Mouse (Mus musculus) ovary, postnatal 36 days (tissue): ENCODE measurements around the gene Gm17542.
"Not testable (repeated sequence)": the region's sequence is repeated elsewhere in the genome, so short reads cannot be mapped to it uniquely, and the experiment has no call there.

Experiments used
- DNase-seq: peaks from one replicate; pipeline ENCODE4 v3.0.0; 2022; ENCODE audit warnings: low spot score, mixed read lengths

Gene Gm17542

DNA sequence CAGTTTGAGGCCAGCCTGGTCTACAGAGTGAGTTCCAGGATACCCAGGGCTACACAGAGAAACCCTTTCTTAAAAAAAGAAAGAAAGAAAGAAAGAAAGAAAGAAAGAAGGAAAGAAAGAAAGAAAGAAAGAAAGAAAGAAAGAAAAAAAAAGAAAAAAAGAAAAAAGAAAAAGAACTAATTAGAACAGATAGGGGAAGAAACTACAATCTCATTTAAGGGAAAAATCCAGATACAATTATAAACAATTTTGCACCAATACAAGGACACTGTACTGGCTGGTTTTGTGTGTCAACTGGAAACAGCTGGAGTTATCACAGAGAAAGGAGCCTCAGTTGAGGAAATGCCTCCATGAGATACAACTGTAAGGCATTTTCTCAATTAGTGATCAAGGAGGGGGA, at the start of gene Gm17542:
Gm17542 (minus strand) TSS at position 101 of the 400 bp plus-strand sequence.
- DNase-seq: not testable (repeated sequence)

DNA sequence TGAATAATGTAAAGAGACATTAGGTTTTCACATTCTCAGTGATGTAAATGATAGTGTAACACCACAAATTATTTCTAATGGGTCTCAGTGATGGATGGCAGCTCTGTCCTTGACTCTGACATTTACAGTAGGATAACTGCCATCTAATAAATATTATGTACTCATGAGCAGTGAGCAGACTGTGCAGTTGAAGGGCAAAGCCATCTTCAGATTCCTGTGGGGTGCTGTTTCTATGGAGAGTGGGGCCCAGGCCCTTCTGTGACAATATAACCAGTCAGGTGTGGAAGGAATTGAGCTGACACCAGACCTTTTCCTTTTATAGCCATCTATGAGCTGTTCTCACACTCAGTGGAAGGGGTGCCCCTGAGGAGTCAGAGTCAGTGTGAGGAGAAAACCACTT, 21.8 kb upstream of the Gm17542 start:
- DNase-seq: no peak

DNA sequence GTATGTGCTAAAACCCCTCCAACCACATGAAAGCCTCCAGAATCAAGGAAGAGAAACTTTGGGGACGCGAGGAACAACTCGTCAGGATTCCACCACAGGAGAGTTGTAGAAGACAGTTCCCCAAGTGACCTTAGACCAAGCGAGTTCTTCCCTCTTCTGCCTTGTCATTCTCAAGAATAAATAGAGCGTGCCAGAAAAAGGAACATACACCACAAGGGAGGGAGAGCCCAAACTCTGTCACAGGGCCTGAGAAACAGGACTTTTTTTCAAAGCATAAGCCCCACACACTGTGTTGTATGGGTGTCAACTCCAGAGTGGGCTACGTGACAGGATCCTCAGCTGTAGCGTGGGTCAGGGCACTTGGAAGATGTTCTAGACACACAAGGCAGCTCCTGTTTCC, 20.1 kb upstream of the Gm17542 start:
- no peak for DNase-seq

DNA sequence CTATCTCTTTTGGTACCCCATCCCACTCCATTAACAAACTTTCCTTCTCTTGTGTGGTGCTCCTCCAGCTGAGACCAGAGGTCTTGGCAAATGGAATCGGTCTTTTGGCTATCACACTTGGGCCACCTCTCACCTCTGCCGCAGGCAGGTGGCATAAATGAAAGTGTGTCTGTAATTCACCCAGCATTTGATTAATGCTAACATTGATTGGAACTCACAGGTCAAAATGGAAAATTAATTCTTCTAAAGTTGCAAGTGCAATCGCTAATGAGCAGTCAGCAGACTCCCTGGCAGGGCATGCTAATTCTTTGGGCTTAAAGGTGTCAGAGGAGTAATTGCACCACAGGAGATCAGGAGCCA, 3.2 kb downstream of the Gm17542 start:
- DNase-seq: no peak

DNA sequence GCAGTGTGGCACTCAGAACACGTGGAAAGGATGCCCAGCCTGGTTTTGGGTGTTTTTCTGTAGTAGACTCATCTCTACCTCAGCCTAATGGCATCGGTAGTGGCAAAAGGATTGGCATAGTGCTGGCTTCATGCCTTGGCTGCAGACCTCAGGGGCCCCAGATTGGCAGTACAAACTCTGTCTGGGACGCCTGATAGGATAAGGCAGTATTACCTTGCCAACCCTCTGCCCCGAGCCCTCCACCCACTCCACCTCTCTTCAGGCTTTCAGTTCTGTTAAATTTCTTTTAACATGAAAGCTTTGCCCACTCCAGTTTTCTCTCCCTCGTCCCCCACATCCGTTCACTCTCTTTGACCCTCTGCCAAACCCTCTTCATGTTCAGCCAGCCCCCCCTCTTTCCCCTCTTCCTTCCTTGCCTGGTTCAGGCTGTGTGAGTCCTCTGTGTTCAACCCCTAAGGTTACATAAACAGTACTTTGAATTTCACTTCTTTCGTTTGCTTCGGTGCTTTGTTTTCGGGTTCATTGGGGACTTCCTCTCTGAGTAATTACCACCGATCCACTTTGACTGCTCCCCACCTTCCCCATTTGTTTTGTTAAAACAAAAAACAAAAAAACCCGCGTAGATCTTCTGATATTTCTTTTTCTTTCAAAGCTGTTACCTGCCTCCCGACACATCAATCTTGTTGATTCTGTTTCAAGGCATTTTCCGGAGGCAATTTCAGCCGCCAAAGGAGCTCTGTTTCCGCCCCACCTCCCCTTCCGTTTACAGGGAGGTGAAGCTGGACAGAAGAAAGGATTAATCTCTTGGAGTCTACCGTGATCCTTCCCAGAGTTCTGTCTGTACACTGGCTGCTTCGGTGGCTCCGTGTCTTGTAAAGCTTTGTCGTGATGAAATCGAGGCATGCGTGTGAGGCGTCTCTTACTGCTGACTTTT, 3.9 kb downstream of the Gm17542 start:
- DNase-seq: no peak

DNA sequence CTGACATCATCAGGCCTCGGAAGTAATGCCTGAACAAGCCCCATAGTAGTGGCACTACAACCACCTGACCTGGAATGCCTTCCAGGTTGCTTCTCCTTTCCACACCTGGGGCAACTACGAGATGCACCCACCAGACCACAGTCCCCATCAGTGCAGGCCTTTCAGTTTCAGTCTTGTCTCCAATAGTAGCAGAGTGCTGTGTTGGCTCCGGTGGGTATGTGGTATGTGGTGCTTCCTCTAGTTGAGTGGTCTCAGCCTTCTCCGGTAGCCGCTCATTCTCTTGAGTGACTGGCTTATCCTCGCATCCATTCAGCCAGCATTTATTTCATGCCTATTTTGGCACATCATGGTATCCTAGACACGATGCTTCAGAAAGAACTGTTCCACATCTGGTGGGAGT, 4.8 kb downstream of the Gm17542 start:
- no peak for DNase-seq

DNA sequence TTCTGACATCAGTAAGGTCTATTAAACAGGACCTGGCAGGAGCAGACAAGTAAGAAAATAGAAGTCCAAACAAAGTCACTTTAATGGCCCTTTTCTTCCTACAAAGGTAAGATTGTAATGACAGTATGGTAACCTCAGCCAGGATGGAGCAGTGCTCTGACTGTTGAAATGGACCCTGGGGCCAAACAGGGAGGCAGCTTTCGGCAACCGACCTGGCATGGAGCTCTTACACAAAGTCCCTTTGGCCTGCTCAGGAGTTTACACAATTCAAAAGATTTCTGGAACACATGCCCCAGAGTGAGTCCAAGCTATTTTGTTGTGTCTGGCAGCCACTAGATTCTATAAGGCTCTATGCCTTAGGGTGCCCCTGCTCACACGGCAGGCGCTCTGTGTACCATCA, 9.0 kb downstream of the Gm17542 start:
- DNase-seq: no peak

DNA sequence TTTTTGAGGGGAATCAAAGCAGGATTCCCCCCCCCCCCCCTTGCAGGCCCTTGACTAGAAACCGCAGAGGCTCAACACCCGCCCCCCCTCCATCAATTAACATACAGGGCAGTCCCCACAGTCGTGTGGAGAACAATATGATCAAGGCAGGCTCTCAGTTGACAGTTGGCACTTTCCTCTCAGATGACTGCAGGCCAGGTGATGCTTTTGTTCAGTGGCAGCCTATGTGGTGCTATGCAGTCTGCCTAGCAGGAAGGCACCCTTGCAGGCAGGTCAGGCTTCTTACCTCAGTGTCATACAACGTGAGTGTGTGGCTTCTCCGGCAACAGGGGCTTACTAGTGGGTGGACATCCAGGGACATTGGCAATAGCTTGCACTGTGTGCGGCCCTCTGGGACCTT, 17.4 kb downstream of the Gm17542 start:
- no peak for DNase-seq

DNA sequence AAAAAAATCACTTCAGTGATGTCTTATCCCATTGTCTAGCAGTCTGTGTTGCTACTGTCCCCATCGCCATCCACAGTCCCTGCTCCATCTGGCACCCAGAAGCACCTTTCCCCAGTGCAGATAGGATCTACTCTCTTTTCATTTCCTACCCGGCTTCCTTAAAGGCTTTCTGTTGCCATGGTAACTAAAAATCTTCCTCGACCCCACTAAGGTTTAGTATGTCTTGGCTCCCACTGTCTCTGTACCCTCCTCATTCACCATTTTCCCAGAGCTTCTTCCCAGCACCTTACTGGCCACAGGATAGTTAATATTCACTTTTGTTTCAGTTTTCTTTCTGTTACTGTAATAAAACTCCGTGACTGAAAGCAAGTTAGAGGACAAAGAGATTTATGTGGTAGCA, 17.9 kb downstream of the Gm17542 start:
- DNase-seq: no peak

DNA sequence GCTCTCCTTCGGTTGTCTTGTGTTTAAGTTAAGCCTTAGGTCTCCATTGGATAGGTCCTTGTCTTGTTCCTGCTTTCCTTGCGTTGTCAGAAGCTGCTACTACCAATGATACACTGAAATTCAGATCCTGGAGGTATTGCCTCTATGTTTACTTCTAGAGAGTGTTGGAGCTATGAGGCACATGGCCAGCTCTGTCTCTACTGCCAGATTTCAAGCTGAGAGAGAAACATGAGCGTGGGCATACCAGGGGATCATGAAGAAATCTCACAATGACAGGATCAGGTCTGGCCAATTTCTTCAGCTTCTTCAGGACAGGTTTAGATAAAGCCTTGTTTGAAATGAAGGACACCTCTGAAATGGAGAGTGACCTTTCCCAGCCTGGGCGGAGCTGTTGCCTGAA, 19.1 kb downstream of the Gm17542 start:
- no peak for DNase-seq

DNA sequence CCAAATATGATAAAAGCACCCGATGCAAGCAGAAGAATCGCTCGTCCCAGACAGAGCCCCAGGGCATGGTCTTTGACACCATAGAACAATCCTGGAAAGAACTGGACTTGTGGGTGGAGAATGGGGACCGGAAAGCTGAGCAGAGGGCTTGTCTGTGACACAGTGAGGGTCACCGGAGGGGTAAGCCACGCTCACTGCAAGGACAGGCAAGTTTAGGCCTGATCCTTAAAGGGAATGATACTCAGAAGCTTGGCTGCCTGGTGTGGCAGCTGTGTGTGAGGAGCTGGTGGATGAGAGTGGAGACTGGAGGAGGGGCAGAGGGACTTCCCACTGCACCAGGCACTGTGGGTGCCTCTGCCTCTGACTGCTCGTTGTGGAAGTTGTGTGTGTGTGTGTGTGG, 27.0 kb downstream of the Gm17542 start:
- DNase-seq: no peak

DNA sequence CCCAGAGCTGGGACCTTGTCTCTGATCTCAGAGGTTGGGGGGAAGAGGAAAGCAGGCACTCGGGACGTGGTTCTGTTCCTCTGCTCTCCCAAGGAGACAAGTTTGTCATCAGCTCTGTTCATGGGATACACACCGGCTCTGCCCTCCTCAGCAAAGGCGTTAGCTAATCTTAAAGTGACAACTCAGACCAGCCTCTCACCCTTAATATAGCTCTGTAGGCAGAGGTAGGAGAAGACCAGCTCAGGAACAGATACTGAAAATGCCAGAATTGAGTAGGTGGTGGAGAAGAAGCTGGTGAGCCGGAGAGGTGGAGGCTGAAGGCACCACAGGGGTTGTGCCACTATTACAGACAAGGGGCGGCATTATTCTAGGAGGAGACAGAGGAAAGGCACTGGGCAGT, 38.7 kb downstream of the Gm17542 start:
- DNase-seq: no peak

DNA sequence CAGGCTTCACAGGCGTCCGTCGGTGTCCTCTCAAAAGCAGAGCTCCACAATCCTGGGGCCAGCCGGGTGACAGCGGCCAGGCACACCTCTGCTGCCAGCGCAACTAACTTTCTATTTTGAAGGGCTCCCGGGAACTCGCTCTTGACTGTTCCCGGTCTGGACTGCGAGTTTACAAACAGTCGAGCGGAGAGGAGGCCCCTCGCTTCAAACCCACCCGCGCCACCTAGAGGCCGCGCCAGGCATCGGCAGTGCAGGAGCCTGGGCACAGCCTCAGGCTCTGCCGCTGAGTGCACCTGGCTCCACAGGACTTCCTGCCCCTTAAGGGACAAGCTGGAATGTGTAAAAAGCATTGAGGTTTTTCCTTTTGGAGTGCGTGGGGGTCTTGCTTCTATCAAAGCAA, 42.5 kb downstream of the Gm17542 start, which contains the start of gene Edar:
Edar (minus strand) TSS at position 122 of the 400 bp plus-strand sequence.
- DNase-seq: peak; percentile 77

DNA sequence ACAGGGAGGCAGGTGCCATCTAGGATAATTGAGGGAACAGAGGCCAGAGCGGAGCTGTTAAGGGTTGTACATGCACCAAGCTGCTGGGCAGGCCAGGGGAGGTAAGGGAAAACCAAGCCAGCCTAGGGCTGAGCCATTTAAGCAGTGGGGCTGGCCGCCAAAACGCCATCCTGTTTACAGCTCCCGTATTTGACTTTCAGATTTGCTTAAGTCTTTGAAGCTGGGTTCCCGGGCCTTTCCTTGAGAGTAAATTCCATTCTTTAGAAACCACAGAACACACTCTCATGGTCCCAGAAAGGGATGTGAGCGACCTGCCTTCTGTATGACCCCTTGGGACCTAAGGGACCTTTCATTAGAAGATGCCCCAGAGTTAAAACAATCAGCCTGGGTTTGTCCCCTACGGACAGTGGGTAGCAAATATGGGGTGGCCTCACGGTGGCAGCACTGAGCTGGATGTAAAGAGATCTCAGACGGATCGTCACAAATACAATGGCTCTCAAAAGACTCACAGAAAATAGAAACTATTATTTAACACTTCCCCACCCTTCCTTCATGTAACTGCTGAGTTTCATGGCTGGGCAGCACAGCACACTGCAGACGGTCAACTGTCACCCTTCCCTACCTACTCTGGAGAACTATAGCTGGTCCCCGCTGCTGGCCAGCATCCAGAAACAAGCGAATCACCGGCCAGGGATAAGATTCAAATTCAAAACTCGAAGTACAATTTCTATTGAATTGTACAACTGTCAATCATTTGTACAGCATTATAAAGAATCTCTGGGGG, 44.5 kb downstream of the Gm17542 start:
- peak; percentile 73 for DNase-seq

DNA sequence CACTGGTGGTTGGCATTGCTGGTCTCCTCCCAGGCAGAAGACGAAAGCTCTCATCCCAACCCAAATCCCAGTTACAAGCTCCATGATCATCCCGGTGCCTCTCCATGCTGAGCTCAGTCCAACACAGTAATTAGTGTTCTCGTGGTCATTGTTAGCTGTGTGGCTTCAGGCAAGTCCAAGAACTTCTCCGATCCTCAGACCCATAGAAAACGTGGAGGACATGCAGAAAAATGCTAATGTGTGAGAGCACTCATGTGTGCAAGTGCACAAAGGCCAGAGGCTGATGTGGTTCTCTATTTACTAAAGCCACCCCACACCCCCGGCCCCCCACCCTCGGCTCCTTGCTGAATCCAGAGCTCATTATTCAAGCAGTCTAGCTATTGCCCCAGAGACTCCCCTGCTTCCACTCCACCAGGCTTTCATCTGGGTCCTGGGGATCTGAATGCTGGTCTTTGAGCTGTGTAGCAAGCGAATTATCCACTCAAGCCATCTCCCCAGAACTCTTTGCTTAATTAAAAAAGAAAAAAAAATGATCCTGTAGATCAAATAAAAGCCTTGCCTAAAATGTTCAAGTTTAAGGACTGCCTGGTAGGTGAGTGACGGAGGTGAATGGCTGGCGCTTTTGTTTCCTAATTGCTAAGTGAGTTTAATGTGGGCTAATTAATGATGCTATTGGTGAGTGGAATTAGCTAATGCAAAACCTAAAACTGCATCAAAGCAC, 45.3 kb downstream of the Gm17542 start:
- no peak for DNase-seq

DNA sequence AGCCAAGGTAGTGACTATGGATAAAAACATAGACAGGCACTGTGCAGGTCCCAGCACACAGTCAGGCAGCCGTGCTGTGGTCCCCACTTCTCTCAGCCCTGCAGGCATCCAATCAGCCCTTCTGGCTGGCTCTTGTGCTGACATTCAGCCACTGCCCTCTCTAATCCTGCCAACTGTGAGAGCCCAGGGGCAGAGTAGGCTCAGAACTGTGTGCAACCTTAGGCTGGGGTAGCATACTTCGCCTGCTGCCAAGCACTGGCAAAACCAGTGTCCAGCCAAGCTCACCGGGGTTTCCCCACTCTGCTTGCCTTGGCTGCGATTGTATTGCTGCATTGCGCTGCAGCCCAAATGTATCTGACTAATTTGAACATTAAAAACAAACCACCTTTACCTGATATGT, 54.1 kb downstream of the Gm17542 start:
- no peak for DNase-seq
